Mouse (Mus musculus): Measurements from ENCODE around the gene Dynll2. TPM values are rescaled to one million over a fixed set of nuclear protein-coding genes. Genes with fewer than 3 reads are reported as not detected.

The Dynll2 gene
- polyA plus RNA-seq, 1 experiment from 2014 or later = 6.0 TPM

DNA sequence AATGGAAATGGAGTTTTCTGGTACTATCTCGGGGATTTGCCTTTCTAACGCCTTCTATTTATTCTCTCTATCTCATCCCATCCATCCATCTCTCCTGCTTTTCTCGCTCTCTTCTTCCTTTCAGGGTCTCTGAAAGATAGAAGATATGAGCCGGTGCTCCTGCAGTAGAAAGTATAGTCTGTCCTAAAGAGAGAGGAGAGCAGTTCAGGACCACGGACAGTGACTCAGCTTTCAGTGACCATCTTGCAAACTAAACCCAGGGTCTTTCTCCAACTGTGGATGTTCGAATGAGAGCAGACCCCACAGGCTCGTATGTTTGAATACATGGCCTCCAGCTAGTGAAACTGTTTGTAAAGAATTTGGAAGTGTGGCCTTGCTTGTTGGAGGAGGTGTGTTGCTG, 30.3 kb downstream of the Dynll2 start:
- H3K4me2 ChIP-seq (ENCODE audit: low read depth, low read length) = no peak overlapping the region
- no peak for ATAC-seq (ENCODE audit: low read depth)
- H3K27me3 ChIP-seq (ENCODE audit: control insufficient read depth, insufficient read depth, low read depth, low read length) = no peaks in the 10 kb centered on the region
- no peak overlapping the region for H3K27ac ChIP-seq (ENCODE audit: low read length)
- WGBS (ENCODE audit: insufficient replicate concordance) = 27% methylated on average over 7 of the region's 7 CpGs
- H3K4me1 ChIP-seq (ENCODE audit: control insufficient read depth, low read depth, low read length) = no peaks in the 10 kb centered on the region
- no peak overlapping the region for H3K9ac ChIP-seq (ENCODE audit: low read depth, low read length)
- no peaks in the 10 kb centered on the region for H3K9me3 ChIP-seq (replicated peaks; ENCODE audit: control insufficient read depth, low read length)
- H3K4me3 ChIP-seq (ENCODE audit: low read depth, low read length) = no peak overlapping the region
- no peaks in the 10 kb centered on the region for H3K36me3 ChIP-seq (ENCODE audit: control insufficient read depth, insufficient read depth)

DNA sequence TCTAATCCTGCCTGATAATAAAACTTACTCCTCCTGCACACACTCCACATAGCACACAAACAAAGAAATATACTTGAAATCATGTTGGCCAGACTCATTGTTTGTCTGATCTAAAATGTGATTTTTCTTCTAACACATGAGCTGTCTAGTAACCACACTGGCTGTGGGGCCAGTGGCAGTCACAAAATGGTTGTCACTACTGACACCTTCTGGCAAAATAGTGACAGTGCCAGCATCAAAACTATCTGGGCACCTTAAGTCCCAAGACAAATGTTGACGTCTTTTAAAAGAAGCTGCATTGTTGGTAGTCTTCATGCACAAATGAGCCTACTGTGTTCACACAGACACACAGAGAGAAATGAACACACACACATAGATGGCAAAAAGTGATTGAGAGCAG, 32.2 kb downstream of the Dynll2 start:
- no peak for ATAC-seq (ENCODE audit: low read depth)
- 5% methylated on average over 1 of the region's 1 CpGs for WGBS (ENCODE audit: insufficient replicate concordance)

DNA sequence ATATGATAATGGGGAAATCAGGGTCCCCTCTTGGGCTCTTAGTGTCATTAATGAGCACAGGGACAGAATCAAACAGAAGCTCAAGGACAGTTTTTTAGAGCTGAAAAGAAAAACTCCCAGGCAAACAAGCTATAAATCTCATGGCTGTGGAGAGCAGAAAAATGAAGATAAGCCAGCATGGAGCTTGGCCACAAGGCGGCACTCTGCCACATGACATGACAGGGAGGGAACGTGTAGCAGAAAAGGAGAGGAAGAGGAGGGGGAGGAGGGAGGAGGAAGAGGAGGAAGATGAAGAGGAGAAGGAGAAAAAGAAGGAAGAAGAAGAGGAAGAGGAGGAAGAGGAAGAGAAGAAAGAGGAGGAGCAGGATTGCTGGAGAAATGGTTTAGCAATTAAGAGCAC, 37.3 kb downstream of the Dynll2 start:
- Histone ChIP-seq H3K9ac (ENCODE audit: low read depth, low read length) (no peak overlapping the region), H3K4me1 (ENCODE audit: control insufficient read depth, low read depth, low read length) (no peaks in the 10 kb centered on the region), H3K9me3 (replicated peaks; ENCODE audit: control insufficient read depth, low read length) (no peaks in the 10 kb centered on the region), H3K27me3 (ENCODE audit: control insufficient read depth, insufficient read depth, low read depth, low read length) (no peaks in the 10 kb centered on the region), H3K27ac (ENCODE audit: low read length) (no peak overlapping the region), H3K4me3 (ENCODE audit: low read depth, low read length) (no peak overlapping the region), H3K36me3 (ENCODE audit: control insufficient read depth, insufficient read depth) (no peaks in the 10 kb centered on the region), H3K4me2 (ENCODE audit: low read depth, low read length) (no peak overlapping the region)
- no peak for ATAC-seq (ENCODE audit: low read depth)
- 0% methylated on average over 2 of the region's 2 CpGs for WGBS (ENCODE audit: insufficient replicate concordance)

More for the DNA sequence above, 32.2 kb downstream of the Dynll2 start:
- H3K4me2 ChIP-seq (ENCODE audit: low read depth, low read length) = no peak overlapping the region
- H3K27me3 ChIP-seq (ENCODE audit: control insufficient read depth, insufficient read depth, low read depth, low read length) = no peaks in the 10 kb centered on the region
- no peaks in the 10 kb centered on the region for H3K4me1 ChIP-seq (ENCODE audit: control insufficient read depth, low read depth, low read length)
- H3K27ac ChIP-seq (ENCODE audit: low read length) = no peak overlapping the region
- no peak overlapping the region for H3K4me3 ChIP-seq (ENCODE audit: low read depth, low read length)
- H3K9me3 ChIP-seq (replicated peaks; ENCODE audit: control insufficient read depth, low read length) = no peaks in the 10 kb centered on the region
- H3K36me3 ChIP-seq (ENCODE audit: control insufficient read depth, insufficient read depth) = no peaks in the 10 kb centered on the region
- H3K9ac ChIP-seq (ENCODE audit: low read depth, low read length) = no peak overlapping the region

DNA sequence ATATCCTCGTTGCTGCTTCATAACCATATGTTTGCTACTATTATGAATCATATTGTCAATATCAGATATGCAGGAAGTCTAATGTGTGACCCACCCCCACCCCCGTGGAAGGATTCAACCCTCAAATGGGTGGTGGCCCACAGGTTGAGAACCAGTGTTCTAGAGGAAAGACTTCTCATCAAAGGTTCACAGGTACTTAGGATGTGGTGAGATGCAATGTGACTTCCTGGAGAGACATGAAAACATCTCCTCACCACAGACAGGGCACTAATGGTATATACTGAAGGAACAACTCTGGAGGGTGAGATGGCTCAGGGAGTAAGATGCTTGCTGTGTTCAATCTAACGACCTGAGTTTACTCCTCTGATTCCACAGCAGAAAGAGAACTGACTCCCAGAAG, 51.9 kb downstream of the Dynll2 start:
- Histone ChIP-seq H3K27me3 (ENCODE audit: control insufficient read depth, insufficient read depth, low read depth, low read length) (no peaks in the 10 kb centered on the region), H3K36me3 (ENCODE audit: control insufficient read depth, insufficient read depth) (no peaks in the 10 kb centered on the region), H3K4me1 (ENCODE audit: control insufficient read depth, low read depth, low read length) (no peaks in the 10 kb centered on the region), H3K4me3 (ENCODE audit: low read depth, low read length) (no peak overlapping the region), H3K9ac (ENCODE audit: low read depth, low read length) (no peak overlapping the region), H3K4me2 (ENCODE audit: low read depth, low read length) (no peak overlapping the region), H3K27ac (ENCODE audit: low read length) (no peak overlapping the region), H3K9me3 (replicated peaks; ENCODE audit: control insufficient read depth, low read length) (no peaks in the 10 kb centered on the region)
- WGBS (ENCODE audit: insufficient replicate concordance) = 40% methylated on average over 3 of the region's 3 CpGs
- ATAC-seq (ENCODE audit: low read depth) = no peak

DNA sequence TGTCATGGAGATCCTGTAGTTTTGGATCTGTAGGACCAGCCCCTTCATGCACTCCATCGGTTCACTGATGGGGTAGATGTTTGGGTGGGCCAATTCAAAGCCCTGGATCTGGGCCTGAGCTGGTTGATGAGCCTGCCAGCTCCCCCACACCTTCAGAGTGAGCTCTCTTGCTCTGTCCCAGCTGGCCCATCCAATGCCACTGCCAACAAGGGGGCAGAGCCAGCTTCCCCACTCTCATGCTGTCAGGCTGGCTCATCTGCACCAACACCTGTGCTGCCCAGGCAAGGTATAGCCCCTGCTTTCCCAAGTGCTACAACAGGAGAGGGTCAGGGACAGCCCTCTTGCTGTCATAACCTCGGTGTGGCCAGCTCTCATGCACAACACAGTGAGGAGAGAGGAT, 53.6 kb downstream of the Dynll2 start:
- ATAC-seq (ENCODE audit: low read depth) = no peak
- Histone ChIP-seq H3K27ac (ENCODE audit: low read length) (no peak overlapping the region), H3K4me2 (ENCODE audit: low read depth, low read length) (no peak overlapping the region), H3K36me3 (ENCODE audit: control insufficient read depth, insufficient read depth) (no peaks in the 10 kb centered on the region), H3K4me1 (ENCODE audit: control insufficient read depth, low read depth, low read length) (no peaks in the 10 kb centered on the region), H3K27me3 (ENCODE audit: control insufficient read depth, insufficient read depth, low read depth, low read length) (no peaks in the 10 kb centered on the region), H3K9me3 (replicated peaks; ENCODE audit: control insufficient read depth, low read length) (no peaks in the 10 kb centered on the region), H3K4me3 (ENCODE audit: low read depth, low read length) (no peak overlapping the region), H3K9ac (ENCODE audit: low read depth, low read length) (no peak overlapping the region)
- WGBS (ENCODE audit: insufficient replicate concordance) = 43% methylated on average over 2 of the region's 2 CpGs

DNA sequence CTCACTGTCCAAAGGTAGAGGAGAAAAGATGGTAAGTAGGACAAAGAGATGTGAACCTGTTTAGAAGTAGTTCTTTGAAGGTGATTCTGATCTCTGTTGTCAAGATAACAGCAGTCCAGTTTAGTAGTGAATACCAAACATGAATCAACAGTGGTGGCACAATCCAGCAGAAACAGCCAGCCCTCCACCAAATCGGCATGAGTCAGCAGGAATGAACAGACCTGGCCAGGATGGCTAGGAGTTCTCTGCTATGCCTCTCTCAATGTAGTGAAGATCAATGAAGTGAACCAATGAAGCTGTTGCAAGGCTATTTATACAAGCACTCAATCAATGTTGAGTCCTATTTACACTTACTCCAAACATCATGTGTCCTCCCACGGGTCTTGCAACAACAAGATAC, 57.0 kb downstream of the Dynll2 start:
- Histone ChIP-seq H3K9me3 (replicated peaks; ENCODE audit: control insufficient read depth, low read length) (no peaks in the 10 kb centered on the region), H3K4me1 (ENCODE audit: control insufficient read depth, low read depth, low read length) (no peaks in the 10 kb centered on the region), H3K36me3 (ENCODE audit: control insufficient read depth, insufficient read depth) (no peaks in the 10 kb centered on the region), H3K4me3 (ENCODE audit: low read depth, low read length) (no peak overlapping the region), H3K27me3 (ENCODE audit: control insufficient read depth, insufficient read depth, low read depth, low read length) (no peaks in the 10 kb centered on the region), H3K27ac (ENCODE audit: low read length) (no peak overlapping the region), H3K4me2 (ENCODE audit: low read depth, low read length) (no peak overlapping the region), H3K9ac (ENCODE audit: low read depth, low read length) (no peak overlapping the region)
- no peak for ATAC-seq (ENCODE audit: low read depth)
- 66% methylated on average over 2 of the region's 2 CpGs for WGBS (ENCODE audit: insufficient replicate concordance)

Other genes starting within 250 kb of the Dynll2 start
- gene Supt4a, start 250.0 kb downstream of the Dynll2 start, polyA plus RNA-seq (2015; fragmentation: Nextera tagmentation; extraction: Ambion mirVana) = 180 and 196 TPM in 2 replicates
- 1.7 and 2.7 TPM in 2 replicates for gene Tspoap1, start 227.0 kb downstream of the Dynll2 start, polyA plus RNA-seq (2015; fragmentation: Nextera tagmentation; extraction: Ambion mirVana)
- gene Mpo, start 194.0 kb downstream of the Dynll2 start, polyA plus RNA-seq (2015; fragmentation: Nextera tagmentation; extraction: Ambion mirVana) = 420 and 425 TPM in 2 replicates
- not detected in 2 replicates for gene Lpo, start 159.2 kb downstream of the Dynll2 start, polyA plus RNA-seq (2015; fragmentation: Nextera tagmentation; extraction: Ambion mirVana)
- gene Mks1, start 134.3 kb downstream of the Dynll2 start, polyA plus RNA-seq (2015; fragmentation: Nextera tagmentation; extraction: Ambion mirVana) = 1.2 and 1.6 TPM in 2 replicates
- gene Epx, start 112.0 kb downstream of the Dynll2 start, polyA plus RNA-seq (2015; fragmentation: Nextera tagmentation; extraction: Ambion mirVana) = 3.1 and 3.6 TPM in 2 replicates
- not detected in 2 replicates for gene Olfr462, start 95.3 kb downstream of the Dynll2 start, polyA plus RNA-seq (2015; fragmentation: Nextera tagmentation; extraction: Ambion mirVana)
- gene Olfr463, start 90.1 kb downstream of the Dynll2 start, polyA plus RNA-seq (2015; fragmentation: Nextera tagmentation; extraction: Ambion mirVana) = not detected in 2 replicates
- not detected in 2 replicates for gene Olfr464, start 66.6 kb downstream of the Dynll2 start, polyA plus RNA-seq (2015; fragmentation: Nextera tagmentation; extraction: Ambion mirVana)
- 101 and 102 TPM in 2 replicates for gene Srsf1, start 59.8 kb upstream of the Dynll2 start, polyA plus RNA-seq (2015; fragmentation: Nextera tagmentation; extraction: Ambion mirVana)
- 7.3 and 7.7 TPM in 2 replicates for gene Vezf1, start 80.7 kb upstream of the Dynll2 start, polyA plus RNA-seq (2015; fragmentation: Nextera tagmentation; extraction: Ambion mirVana)
- 0.33 and 0.57 TPM in 2 replicates for gene Cuedc1, start 110.5 kb upstream of the Dynll2 start, polyA plus RNA-seq (2015; fragmentation: Nextera tagmentation; extraction: Ambion mirVana)
- 23.5 and 26.1 TPM in 2 replicates for gene Mrps23, start 216.9 kb upstream of the Dynll2 start, polyA plus RNA-seq (2015; fragmentation: Nextera tagmentation; extraction: Ambion mirVana)

All from liver, embryonic 16.5 days (tissue).